In genomic region chr10:76891456-76891855, GRCm38 (mm10) we compare ENCODE assay signal across 20 mouse cellular contexts.
A peak's percentile ranks its signal among the peaks of the same experiment; 100 is the strongest.
DNase-seq lines count a peak whose midpoint lies in the region; TF ChIP-seq lines count a peak whose summit lies in the region.
"Had no signal": no experiment of that assay in that cellular context is flagged by ENCODE, and none has a peak within 500 bp of the region (broad histone marks: within the 10 kb centered on the region; RNA-seq: fewer than 3 reads in every experiment).

No protein-coding gene starts in this region.

- no peak for TF ChIP-seq CTCF in liver, adult 2 months (IDR thresholded peaks at IDR 0.05; ENCODE audit: low read depth, low read length)

- no peaks in the 10 kb centered on the region; the same call in 1 of the 2 replicates for H3K4me1 ChIP-seq in liver, adult 2 months (ENCODE audit: control insufficient read depth, insufficient read depth, low read length)
- H3K4me1 ChIP-seq: embryonic facial prominence, embryonic 10.5 days; embryonic facial prominence, embryonic 12.5 days; forebrain, embryonic 13.5 days; forebrain, embryonic 15.5 days had no signal

- H3K4me3 ChIP-seq in liver, adult 2 months (ENCODE audit: insufficient read depth, low read depth, low read length), result no peak overlapping the region
- H3K4me3 ChIP-seq: embryonic facial prominence, embryonic 10.5 days; embryonic facial prominence, embryonic 12.5 days; forebrain, embryonic 13.5 days; forebrain, embryonic 15.5 days had no signal

- peak; percentile 48 for DNase-seq in kidney, adult 11 months
- no peak for DNase-seq in kidney, postnatal 4 days
- peak; percentile 77 for DNase-seq in kidney, adult 9 months
- DNase-seq in kidney, postnatal 14 days, result no peak
- DNase-seq in liver, adult 2 months (ENCODE audit: extremely low read depth, low read depth, low spot score), result peak; percentile 63
- no peak for DNase-seq in liver
- DNase-seq: adrenal gland, adult 8-10 months; adrenal gland, postnatal 14 days; adrenal gland, postnatal 36 days; B cell, adult 2 months; cerebellum, adult 11-12 months; cerebellum, adult 9-10 months; cerebellum, postnatal 10 days; cerebellum, postnatal 25 days had no signal

- WGBS in liver, adult 2 months, result 86% methylated on average over 2 of the region's 2 CpGs

- H3K27me3 ChIP-seq in liver, adult 2 months (ENCODE audit: control insufficient read depth, insufficient read depth, low read length), result no peaks in the 10 kb centered on the region
- H3K27me3 ChIP-seq: embryonic facial prominence, embryonic 12.5 days; forebrain, embryonic 13.5 days; forebrain, embryonic 15.5 days; Patski had no signal

- H3K36me3 ChIP-seq in liver, adult 2 months (ENCODE audit: control insufficient read depth, insufficient read depth, low read length), result no peaks in the 10 kb centered on the region
- H3K36me3 ChIP-seq: embryonic facial prominence, embryonic 10.5 days; embryonic facial prominence, embryonic 12.5 days; forebrain, embryonic 15.5 days; G1E had no signal

- TF ChIP-seq POLR2A in liver, adult 2 months (IDR thresholded peaks at IDR 0.05; ENCODE audit: extremely low read depth, insufficient read depth, low read length), result no peak

- H3K9ac ChIP-seq in liver, adult 2 months (ENCODE audit: low read depth, low read length), result no peak overlapping the region
- H3K9ac ChIP-seq: embryonic facial prominence, embryonic 12.5 days; forebrain, embryonic 13.5 days; forebrain, embryonic 15.5 days had no signal

- no peaks in the 10 kb centered on the region for H3K79me2 ChIP-seq in liver, adult 2 months (ENCODE audit: control insufficient read depth, insufficient read depth, low read length)

- no peak overlapping the region for H3K27ac ChIP-seq in liver, adult 2 months (replicated peaks; ENCODE audit: insufficient read depth, low read depth, low read length)
- H3K27ac ChIP-seq: embryonic facial prominence, embryonic 10.5 days; embryonic facial prominence, embryonic 12.5 days; forebrain, embryonic 13.5 days; forebrain, embryonic 15.5 days had no signal

Comparison
In these comparisons a context has a peak if more than half of its experiments do, and no peak if none do; other contexts are left out.
1. DNase-seq: peak in kidney, adult 11 months (single experiment), kidney, adult 9 months (single experiment) and liver, adult 2 months (single experiment); none in kidney, postnatal 4 days (0 of 2), kidney, postnatal 14 days (single experiment) and liver (single experiment).